Mouse (Mus musculus): ENCODE results near the gene Cdkl1.

Cdkl1 gene

DNA sequence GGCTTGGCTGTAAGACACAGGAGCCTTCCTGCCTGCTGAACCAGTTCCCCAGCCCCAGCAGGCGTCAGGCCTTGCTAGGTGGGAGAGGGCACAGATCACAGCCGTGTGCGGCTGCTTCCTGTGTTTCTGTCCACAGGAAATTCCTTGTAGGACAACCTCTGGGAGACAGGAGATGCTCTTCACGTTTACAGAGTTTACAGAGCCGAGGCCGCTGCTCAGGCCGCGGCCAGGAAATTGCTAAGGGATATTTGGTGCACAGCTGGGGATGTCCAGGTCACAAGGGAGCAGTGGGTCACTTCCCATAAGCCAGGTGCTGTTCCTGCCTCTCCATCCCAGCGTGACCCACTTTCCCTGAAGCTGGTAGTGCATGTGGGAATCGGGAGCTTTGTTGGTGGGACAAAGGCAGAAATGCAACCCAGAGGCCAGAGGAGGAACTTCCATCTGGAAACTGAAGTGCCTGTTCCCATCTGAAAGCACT lies 39.2 kb downstream of the Cdkl1 start:
- DNase-seq (ENCODE audit: extremely low spot score, low read depth, low spot score): no peak

DNA sequence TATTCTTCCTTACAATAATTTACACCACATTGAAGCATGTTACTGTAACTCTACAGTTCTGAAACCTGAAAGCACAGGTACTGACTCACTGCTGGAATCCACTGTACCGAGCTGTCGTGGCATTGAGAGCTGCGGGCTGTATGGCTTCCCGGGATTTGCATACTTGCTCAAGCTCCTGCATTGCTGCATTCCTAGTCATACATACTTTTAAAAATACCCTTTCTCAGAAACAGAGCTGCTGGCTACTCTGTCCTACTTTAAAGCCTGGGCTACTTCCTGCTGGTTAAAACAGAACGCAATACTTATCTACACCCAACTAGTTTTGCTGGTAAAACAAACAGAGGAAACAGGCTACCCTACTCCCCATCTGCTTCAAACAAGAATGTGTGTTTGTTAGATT lies 46.9 kb downstream of the Cdkl1 start:
- no peak for DNase-seq (ENCODE audit: extremely low spot score, low read depth, low spot score)

DNA sequence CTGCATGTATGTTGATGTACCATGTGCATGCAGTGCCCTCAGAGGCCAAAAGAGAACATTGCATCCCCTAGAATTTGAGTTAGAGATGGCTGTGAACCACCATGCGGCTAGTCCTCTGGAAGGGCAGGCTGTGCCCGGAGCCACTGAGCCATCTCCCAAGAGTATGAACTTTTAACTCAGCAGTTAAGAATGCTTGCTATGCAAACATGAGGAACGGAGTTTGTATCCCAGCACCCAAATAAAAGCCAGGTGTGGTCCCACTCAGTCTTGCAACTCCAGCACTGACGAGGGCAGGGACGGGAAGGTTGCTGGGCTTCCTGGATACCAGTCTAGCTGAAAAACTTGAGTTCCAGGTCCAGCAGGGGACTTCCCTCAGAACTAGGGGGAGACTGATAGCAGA lies 49.1 kb downstream of the Cdkl1 start:
- DNase-seq (ENCODE audit: extremely low spot score, low read depth, low spot score): no peak

DNA sequence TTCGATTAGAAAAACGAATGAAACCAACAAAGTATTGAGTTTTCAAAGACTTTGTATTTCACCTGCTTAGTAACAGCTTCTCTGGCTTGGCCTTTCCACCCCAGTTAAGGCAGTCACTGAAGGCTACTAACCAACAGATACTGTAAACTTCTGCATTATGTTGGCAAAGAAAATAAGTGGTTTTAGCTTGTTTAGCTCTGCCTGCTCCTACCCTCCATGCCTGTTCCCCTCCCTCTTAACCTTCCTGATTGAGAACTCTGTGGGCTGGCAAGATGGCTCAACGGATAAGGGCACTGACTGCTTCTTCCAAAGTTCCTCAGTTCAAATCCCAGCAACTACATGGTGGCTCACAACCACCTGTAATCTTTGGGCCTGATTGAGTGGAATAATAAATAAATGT lies 57.1 kb downstream of the Cdkl1 start:
- no peak for DNase-seq (ENCODE audit: extremely low spot score, low read depth, low spot score)

DNA sequence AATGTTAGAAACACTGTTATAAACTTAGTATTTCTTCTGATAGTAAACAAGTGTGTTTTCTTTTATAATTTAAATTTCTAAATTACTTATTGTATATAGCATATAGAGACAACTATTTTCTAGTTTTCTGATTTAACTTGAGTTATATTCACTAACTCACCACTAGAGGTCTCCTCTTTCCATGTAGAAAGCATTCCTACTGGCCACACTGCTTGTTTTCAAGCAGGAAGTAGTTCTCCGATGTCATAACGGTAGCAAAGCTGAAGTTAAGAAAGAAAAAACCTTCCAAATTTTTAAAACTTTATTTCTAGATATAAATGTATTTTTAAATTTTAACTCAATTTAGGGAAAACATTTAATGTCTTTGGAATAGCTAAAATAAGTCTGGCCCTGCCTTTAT lies 57.5 kb downstream of the Cdkl1 start:
- DNase-seq (ENCODE audit: extremely low spot score, low read depth, low spot score): peak; percentile 24

DNA sequence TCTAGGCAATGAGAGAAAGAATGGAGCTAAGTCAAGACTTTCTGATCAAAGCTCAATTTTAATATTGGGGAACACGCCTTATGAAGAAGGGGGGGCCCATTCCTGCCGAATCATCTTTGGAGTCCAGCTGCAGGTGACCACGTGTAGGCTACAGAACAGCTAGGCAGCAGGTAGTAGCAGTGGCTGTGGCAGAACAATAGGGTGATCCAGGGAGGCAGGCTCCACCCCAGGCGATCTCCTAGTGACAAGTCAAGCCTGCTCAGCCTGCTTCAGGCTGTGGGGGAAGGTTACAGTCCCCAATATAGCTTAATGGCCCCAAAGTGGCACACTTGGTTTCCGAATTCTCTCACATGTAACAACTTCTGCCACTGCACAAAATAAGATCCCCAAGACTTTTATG lies 58.8 kb downstream of the Cdkl1 start:
- no peak for DNase-seq (ENCODE audit: extremely low spot score, low read depth, low spot score)

DNA sequence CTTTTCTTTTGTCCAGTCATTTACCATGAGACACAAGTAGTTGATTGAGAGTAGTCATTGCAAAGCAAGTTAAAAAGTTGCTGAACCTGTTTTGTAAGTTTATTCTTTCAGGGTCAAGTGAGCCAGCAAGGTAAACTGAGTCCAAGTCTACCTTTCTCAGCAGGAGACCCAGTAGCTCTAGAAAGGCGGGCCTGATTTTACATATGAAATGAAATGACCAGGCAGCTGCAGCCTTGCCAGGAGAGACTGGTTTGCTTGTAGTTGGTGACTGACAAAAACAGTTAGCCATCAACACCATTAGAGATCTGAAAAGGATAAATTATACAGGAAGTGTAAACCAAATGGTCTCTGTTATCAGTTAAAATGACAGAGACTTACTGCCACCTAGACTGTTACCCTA lies 60.8 kb downstream of the Cdkl1 start:
- DNase-seq (ENCODE audit: extremely low spot score, low read depth, low spot score): no peak

DNA sequence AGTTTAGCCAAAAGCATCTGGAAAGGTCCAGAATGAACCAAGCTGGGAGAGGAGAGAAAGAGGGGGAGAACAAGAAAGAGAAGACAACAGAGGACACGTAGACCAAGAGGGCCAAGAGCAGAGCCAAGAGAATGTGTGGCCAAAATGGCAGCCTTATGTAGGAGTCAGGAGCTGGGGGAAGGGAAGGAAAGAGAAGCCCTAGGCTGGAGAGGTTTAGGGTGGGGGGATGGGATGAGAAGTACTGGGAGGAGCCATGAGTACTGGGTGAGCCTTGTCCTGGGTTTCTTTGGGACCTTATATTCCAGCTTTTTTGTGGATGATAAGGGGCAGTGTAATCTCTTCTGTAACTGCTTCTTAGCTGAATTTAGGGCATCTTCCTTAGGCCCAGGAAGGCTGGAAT lies 61.8 kb downstream of the Cdkl1 start:
- no peak for DNase-seq (ENCODE audit: extremely low spot score, low read depth, low spot score)

DNA sequence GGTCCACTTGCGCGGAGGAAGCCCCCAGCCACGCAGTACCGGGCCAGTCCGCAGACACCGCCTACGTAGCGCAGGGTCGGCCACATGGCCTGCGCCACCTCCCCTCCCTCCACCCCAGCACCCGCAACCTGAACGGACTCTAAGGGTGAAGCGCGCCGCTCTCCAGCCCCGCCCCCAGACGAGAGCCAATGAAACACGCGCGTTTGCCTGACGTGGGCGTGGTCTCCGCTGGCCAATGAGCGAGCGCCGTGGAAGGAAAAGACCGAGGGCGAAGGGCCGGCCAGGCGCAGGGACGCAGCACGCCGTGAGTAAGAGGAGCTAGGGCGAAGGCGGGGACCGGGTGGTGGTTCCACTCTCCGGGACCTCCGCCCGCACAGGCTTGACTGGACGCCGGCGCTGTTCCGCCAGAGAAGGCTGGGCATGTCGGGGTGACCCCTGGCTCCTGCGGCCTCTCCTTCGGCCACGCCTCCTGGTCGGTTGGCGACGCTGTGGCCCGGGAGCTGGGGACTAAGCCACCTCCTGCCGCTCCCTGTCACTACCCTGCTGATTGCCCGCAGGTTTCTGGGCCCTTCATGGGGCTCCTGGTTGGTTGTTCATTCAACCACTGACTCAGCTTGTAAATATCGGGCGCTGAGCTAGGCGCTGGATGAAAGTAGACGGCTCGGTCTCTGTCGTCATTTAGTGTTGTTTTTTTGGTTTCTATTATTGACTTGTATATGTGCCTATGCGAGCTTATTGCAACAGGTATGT lies 66.2 kb downstream of the Cdkl1 start, which contains the start of the genes L2hgdh and Atp5s:
TSS of gene L2hgdh (minus strand) at position 163 of the 750 bp plus-strand sequence.
TSS of gene Atp5s (plus strand) at position 240 of the 750 bp plus-strand sequence.
- peak; percentile 63 for DNase-seq (ENCODE audit: extremely low spot score, low read depth, low spot score)

DNA sequence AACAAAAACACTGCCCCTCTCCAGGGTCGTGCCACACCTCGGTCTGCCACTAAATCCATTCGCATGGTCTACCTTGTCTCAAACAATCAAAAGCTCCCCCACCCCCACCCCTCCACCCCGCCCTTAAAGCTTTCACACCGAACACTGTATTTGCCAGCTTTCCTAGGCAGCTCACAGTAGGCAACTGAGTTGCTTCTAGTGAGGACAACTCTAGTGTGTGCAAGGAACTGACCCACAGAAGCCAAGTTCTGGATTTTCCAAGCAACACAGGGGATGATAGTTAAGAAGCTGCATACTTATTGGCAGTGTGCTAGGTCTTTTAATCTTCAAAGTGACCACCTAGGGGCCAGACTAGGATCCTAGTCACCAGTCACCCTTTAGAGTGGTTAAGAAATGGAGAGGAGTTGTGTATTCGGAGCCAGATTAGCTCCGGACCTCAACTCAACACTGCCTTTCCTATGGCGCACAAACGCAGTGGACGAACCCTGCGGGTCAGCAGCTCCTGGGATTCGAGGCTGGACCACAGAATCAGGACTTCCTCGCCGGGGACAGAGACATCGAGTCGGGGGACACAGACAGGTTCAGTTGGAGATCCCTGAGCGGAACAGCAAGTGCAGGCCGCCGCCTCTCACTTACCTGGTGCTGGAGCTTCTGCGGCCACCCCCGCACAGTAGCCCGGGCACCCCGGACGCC lies 66.9 kb downstream of the Cdkl1 start:
- peak; percentile 10 for DNase-seq (ENCODE audit: extremely low spot score, low read depth, low spot score)

DNA sequence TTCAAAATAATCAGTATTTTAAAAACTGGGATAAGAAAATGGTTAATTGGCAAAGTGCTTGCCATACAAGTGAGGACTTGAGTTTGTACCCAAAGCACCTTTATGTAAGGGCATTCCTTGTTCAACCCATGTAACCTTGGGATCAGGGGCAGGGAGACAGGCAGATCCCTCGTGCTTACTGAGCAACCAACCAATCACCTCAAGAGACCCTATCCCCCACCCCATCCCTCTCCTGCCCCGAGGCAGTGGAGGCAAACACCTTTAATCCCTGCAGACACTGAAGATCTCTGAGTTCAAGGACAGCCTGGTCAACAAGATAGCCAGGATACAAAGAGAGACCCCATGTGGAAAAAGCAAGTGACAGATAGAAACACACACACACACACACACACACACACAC lies 67.7 kb downstream of the Cdkl1 start:
- DNase-seq (ENCODE audit: extremely low spot score, low read depth, low spot score): no peak

DNA sequence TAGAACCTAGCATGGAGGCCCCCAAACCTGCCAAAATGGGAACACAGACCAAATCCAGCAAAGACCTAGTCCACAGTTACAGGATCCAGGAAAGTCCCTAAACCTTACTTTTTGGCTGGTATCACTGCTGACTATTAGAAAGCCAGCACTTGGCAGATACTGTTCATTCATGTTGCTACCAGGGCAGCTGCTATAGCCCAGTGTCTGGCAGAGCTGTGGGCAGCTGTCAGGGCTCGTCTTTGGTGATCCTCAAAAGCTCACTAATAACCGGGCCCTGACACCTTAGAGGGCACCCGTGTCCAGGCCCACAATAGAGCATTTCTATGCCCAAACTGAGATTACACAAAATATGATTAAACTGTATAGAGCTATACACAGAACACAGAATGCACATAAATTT lies 68.2 kb downstream of the Cdkl1 start:
- no peak for DNase-seq (ENCODE audit: extremely low spot score, low read depth, low spot score)

DNA sequence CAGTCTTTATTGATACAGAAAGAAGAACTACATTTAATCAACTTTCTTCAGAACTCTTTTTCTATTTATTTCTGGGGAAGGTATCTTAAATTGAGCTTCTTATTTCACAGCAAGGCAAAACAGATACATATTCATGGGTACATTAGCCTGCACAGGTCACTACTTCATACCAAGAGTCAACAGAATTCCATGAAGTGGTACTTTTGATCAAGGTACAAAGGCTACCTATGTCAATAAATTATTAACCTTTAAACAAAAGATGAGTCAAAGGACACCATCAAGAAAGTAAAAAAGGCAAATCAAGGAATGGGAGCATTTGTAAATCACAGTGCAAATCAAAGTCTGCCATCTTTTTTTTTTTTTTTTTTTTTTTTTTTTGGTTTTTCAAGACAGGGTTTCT lies 77.4 kb downstream of the Cdkl1 start:
- no peak for DNase-seq (ENCODE audit: extremely low spot score, low read depth, low spot score)

DNA sequence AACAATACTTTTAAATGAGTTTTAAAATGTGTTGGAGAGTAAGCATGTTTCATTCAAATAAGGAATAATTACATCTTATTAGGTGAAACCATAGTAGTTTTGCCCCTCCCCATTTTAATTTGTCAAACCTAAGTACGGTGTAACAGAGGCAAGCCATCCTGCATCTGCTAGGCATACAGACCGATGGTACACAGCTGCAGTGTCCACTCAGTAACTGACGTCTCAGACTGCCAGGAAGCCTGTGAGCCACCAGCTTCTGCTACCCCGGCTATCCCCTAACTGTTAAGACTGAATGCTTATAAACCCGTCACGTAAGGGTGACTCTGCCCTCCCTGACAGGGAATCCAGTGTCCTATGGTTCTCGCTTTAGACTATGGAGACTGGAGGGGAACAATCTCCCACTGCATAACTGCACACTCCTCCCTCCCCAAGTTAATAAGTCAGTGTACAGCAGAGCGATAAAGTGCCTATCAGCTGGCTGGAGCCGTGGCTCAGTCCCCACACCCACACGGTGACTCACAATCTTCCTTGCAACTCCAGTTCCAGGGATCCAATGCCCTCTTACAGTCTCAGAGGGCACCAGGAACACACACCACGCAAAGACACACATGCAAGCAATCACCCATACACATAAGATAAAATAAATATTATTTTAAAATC lies 86.1 kb downstream of the Cdkl1 start:
- no peak for DNase-seq (ENCODE audit: extremely low spot score, low read depth, low spot score)

DNA sequence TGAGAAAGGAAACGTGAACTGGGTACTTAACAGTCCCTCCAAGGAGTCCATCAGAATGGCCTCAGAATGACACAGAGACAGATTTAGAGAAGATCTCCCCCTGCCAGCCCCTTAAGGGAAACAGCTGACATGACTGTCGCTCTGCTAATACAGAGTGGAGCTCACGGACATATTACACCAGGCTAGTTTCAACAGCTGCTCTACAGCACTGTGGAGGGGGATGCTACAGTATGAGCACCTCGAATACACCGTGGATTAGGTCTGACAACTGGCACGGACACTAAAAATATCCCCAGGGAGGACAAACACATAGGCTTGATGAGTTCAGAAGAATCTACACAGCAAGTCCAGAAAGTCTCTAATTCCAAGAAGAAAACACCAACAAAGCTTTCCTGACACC lies 92.7 kb downstream of the Cdkl1 start:
- DNase-seq (ENCODE audit: extremely low spot score, low read depth, low spot score): no peak

Measured in hindlimb bud, embryonic 11.5 days (tissue).